Mouse (Mus musculus): ENCODE results near the gene Dcn. TPM values are rescaled to one million over a fixed set of nuclear protein-coding genes. Genes with fewer than 3 reads are reported as not detected.
A peak's percentile ranks its signal among the peaks of the same experiment; 100 is the strongest.

Gene Dcn
- polyA plus RNA-seq, 1 experiment from 2014 or later, result 424 TPM

GRCm38 (mm10) chr10:97475460-97475859 lies 3.9 kb upstream of the Dcn start:
- H3K27me3 ChIP-seq (replicated peaks; ENCODE audit: control insufficient read depth, insufficient read depth, low read length), result no peaks in the 10 kb centered on the region
- no peaks in the 10 kb centered on the region for H3K36me3 ChIP-seq (ENCODE audit: control insufficient read depth, insufficient read depth, low read length)
- H3K4me2 ChIP-seq (ENCODE audit: low read depth, low read length), result no peak overlapping the region
- no peak for ATAC-seq
- no peaks in the 10 kb centered on the region for H3K9me3 ChIP-seq (ENCODE audit: control insufficient read depth, low read length)
- H3K27ac ChIP-seq (ENCODE audit: low read length), result no peak overlapping the region
- H3K4me1 ChIP-seq (ENCODE audit: control insufficient read depth, insufficient read depth, low read length), result no peaks in the 10 kb centered on the region
- no peak overlapping the region for H3K4me3 ChIP-seq (ENCODE audit: low read length)
- H3K9ac ChIP-seq (ENCODE audit: low read depth, low read length), result no peak overlapping the region
- 41% methylated on average over 6 of the region's 6 CpGs for WGBS

- H3K9me3 ChIP-seq (ENCODE audit: control insufficient read depth, low read length), result no peaks in the 10 kb centered on the region
- peak overlapping the region; percentile 34 for H3K27ac ChIP-seq (ENCODE audit: low read length)
- no peak for ATAC-seq
- H3K9ac ChIP-seq (ENCODE audit: low read depth, low read length), result no peak overlapping the region
- no peaks in the 10 kb centered on the region for H3K27me3 ChIP-seq (replicated peaks; ENCODE audit: control insufficient read depth, insufficient read depth, low read length)
- H3K4me1 ChIP-seq (ENCODE audit: control insufficient read depth, insufficient read depth, low read length), result no peaks in the 10 kb centered on the region
- 67% methylated on average over 3 of the region's 3 CpGs for WGBS
- no peaks in the 10 kb centered on the region for H3K36me3 ChIP-seq (ENCODE audit: control insufficient read depth, insufficient read depth, low read length)
- no peak overlapping the region for H3K4me3 ChIP-seq (ENCODE audit: low read length)
- no peak overlapping the region for H3K4me2 ChIP-seq (ENCODE audit: low read depth, low read length)
These were observed 1.1 kb upstream of the Dcn start for GRCm38 (mm10) chr10:97478259-97478658.

GRCm38 (mm10) chr10:97482150-97482549 lies 2.7 kb downstream of the Dcn start:
- Histone ChIP-seq H3K36me3 (ENCODE audit: control insufficient read depth, insufficient read depth, low read length) (no peaks in the 10 kb centered on the region), H3K27ac (ENCODE audit: low read length) (no peak overlapping the region), H3K9me3 (ENCODE audit: control insufficient read depth, low read length) (no peaks in the 10 kb centered on the region), H3K9ac (ENCODE audit: low read depth, low read length) (no peak overlapping the region), H3K4me3 (ENCODE audit: low read length) (0 out of 2 replicates have a peak overlapping the region, but pooled peaks have one; percentile 7), H3K4me1 (ENCODE audit: control insufficient read depth, insufficient read depth, low read length) (no peaks in the 10 kb centered on the region), H3K27me3 (replicated peaks; ENCODE audit: control insufficient read depth, insufficient read depth, low read length) (no peaks in the 10 kb centered on the region), H3K4me2 (ENCODE audit: low read depth, low read length) (0 out of 2 replicates have a peak overlapping the region, but pooled peaks have one; percentile 16)
- 87% methylated on average over 5 of the region's 5 CpGs for WGBS
- ATAC-seq, result no peak

GRCm38 (mm10) chr10:97484049-97484448 lies 4.6 kb downstream of the Dcn start:
- H3K4me1 ChIP-seq (ENCODE audit: control insufficient read depth, insufficient read depth, low read length), result no peaks in the 10 kb centered on the region
- no peak overlapping the region for H3K4me3 ChIP-seq (ENCODE audit: low read length)
- no peaks in the 10 kb centered on the region for H3K9me3 ChIP-seq (ENCODE audit: control insufficient read depth, low read length)
- no peak overlapping the region for H3K4me2 ChIP-seq (ENCODE audit: low read depth, low read length)
- WGBS, result 47% methylated on average over 2 of the region's 2 CpGs
- no peak overlapping the region for H3K27ac ChIP-seq (ENCODE audit: low read length)
- no peak overlapping the region for H3K9ac ChIP-seq (ENCODE audit: low read depth, low read length)
- H3K36me3 ChIP-seq (ENCODE audit: control insufficient read depth, insufficient read depth, low read length), result no peaks in the 10 kb centered on the region
- no peak for ATAC-seq
- no peaks in the 10 kb centered on the region for H3K27me3 ChIP-seq (replicated peaks; ENCODE audit: control insufficient read depth, insufficient read depth, low read length)

- Histone ChIP-seq H3K9me3 (ENCODE audit: control insufficient read depth, low read length) (no peaks in the 10 kb centered on the region), H3K36me3 (ENCODE audit: control insufficient read depth, insufficient read depth, low read length) (no peaks in the 10 kb centered on the region), H3K9ac (ENCODE audit: low read depth, low read length) (no peak overlapping the region), H3K4me1 (ENCODE audit: control insufficient read depth, insufficient read depth, low read length) (no peaks in the 10 kb centered on the region), H3K27me3 (replicated peaks; ENCODE audit: control insufficient read depth, insufficient read depth, low read length) (no peaks in the 10 kb centered on the region), H3K4me3 (ENCODE audit: low read length) (no peak overlapping the region), H3K4me2 (ENCODE audit: low read depth, low read length) (no peak overlapping the region), H3K27ac (ENCODE audit: low read length) (no peak overlapping the region)
- no peak for ATAC-seq
- WGBS, result 45% methylated on average over 2 of the region's 2 CpGs
These were observed 5.7 kb downstream of the Dcn start for GRCm38 (mm10) chr10:97485151-97485550.

- Histone ChIP-seq H3K9ac (ENCODE audit: low read depth, low read length) (no peak overlapping the region), H3K27me3 (replicated peaks; ENCODE audit: control insufficient read depth, insufficient read depth, low read length) (no peaks in the 10 kb centered on the region), H3K27ac (ENCODE audit: low read length) (no peak overlapping the region), H3K4me3 (ENCODE audit: low read length) (no peak overlapping the region), H3K4me1 (ENCODE audit: control insufficient read depth, insufficient read depth, low read length) (no peaks in the 10 kb centered on the region), H3K4me2 (ENCODE audit: low read depth, low read length) (no peak overlapping the region), H3K9me3 (ENCODE audit: control insufficient read depth, low read length) (no peaks in the 10 kb centered on the region), H3K36me3 (ENCODE audit: control insufficient read depth, insufficient read depth, low read length) (no peaks in the 10 kb centered on the region)
- no peak for ATAC-seq
These were observed 6.7 kb downstream of the Dcn start for GRCm38 (mm10) chr10:97486085-97486484.

- ATAC-seq, result peak; percentile 79
- Histone ChIP-seq H3K4me1 (ENCODE audit: control insufficient read depth, insufficient read depth, low read length) (no peaks in the 10 kb centered on the region), H3K4me3 (ENCODE audit: low read length) (no peak overlapping the region), H3K27ac (ENCODE audit: low read length) (no peak overlapping the region), H3K27me3 (replicated peaks; ENCODE audit: control insufficient read depth, insufficient read depth, low read length) (no peaks in the 10 kb centered on the region), H3K4me2 (ENCODE audit: low read depth, low read length) (no peak overlapping the region), H3K9me3 (ENCODE audit: control insufficient read depth, low read length) (no peaks in the 10 kb centered on the region), H3K9ac (ENCODE audit: low read depth, low read length) (no peak overlapping the region), H3K36me3 (ENCODE audit: control insufficient read depth, insufficient read depth, low read length) (no peaks in the 10 kb centered on the region)
- WGBS, result 66% methylated on average over 6 of the region's 6 CpGs
These were observed 8.0 kb downstream of the Dcn start for GRCm38 (mm10) chr10:97487269-97487989.

GRCm38 (mm10) chr10:97492367-97492980 lies 13.1 kb downstream of the Dcn start:
- WGBS, result 80% methylated on average over 4 of the region's 4 CpGs

GRCm38 (mm10) chr10:97497646-97498045 lies 18.2 kb downstream of the Dcn start:
- H3K4me3 ChIP-seq (ENCODE audit: low read length), result no peak overlapping the region
- H3K27ac ChIP-seq (ENCODE audit: low read length), result no peak overlapping the region
- H3K4me2 ChIP-seq (ENCODE audit: low read depth, low read length), result no peak overlapping the region
- no peak for ATAC-seq
- no peaks in the 10 kb centered on the region for H3K27me3 ChIP-seq (replicated peaks; ENCODE audit: control insufficient read depth, insufficient read depth, low read length)
- no peaks in the 10 kb centered on the region for H3K4me1 ChIP-seq (ENCODE audit: control insufficient read depth, insufficient read depth, low read length)
- no peaks in the 10 kb centered on the region for H3K9me3 ChIP-seq (ENCODE audit: control insufficient read depth, low read length)
- no peak overlapping the region for H3K9ac ChIP-seq (ENCODE audit: low read depth, low read length)
- H3K36me3 ChIP-seq (ENCODE audit: control insufficient read depth, insufficient read depth, low read length), result no peaks in the 10 kb centered on the region
- WGBS, result 55% methylated on average over 5 of the region's 5 CpGs

More at GRCm38 (mm10) chr10:97492367-97492980, 13.1 kb downstream of the Dcn start:
- H3K4me1 ChIP-seq (ENCODE audit: control insufficient read depth, insufficient read depth, low read length), result no peaks in the 10 kb centered on the region
- no peak overlapping the region for H3K4me2 ChIP-seq (ENCODE audit: low read depth, low read length)
- H3K27ac ChIP-seq (ENCODE audit: low read length), result no peak overlapping the region
- no peaks in the 10 kb centered on the region for H3K36me3 ChIP-seq (ENCODE audit: control insufficient read depth, insufficient read depth, low read length)
- no peak for ATAC-seq
- no peaks in the 10 kb centered on the region for H3K9me3 ChIP-seq (ENCODE audit: control insufficient read depth, low read length)
- no peaks in the 10 kb centered on the region for H3K27me3 ChIP-seq (replicated peaks; ENCODE audit: control insufficient read depth, insufficient read depth, low read length)
- no peak overlapping the region for H3K9ac ChIP-seq (ENCODE audit: low read depth, low read length)
- H3K4me3 ChIP-seq (ENCODE audit: low read length), result no peak overlapping the region

Data from intestine, embryonic 16.5 days (tissue).